Mouse (Mus musculus): ENCODE measurements at regions not wholly inside any gene's neighbourhood (a gene's known extent, or its start where the extent isn't known, plus 50 kb on each side); places are given as distances from the start of the nearest gene placed in this dataset.

- TF ChIP-seq CTCF (IDR thresholded peaks at IDR 0.05; ENCODE audit: low read depth), result no peak
- 77% methylated on average over 11 of the region's 11 CpGs for WGBS
- no peak overlapping the region for H3K4me3 ChIP-seq (ENCODE audit: low read length)
- no peak overlapping the region for H3K4me2 ChIP-seq (ENCODE audit: low read depth, low read length)
- no peaks in the 10 kb centered on the region for H3K4me1 ChIP-seq (ENCODE audit: insufficient read depth, low read length)
- H3K9me3 ChIP-seq (ENCODE audit: low read length), result no peaks in the 10 kb centered on the region
- H3K9ac ChIP-seq (replicated peaks; ENCODE audit: low read length), result no peak overlapping the region
- no peak for DNase-seq (ENCODE audit: low spot score)
- H3K27ac ChIP-seq, result no peak overlapping the region
- H3K27me3 ChIP-seq (ENCODE audit: insufficient read depth, low read length), result no peaks in the 10 kb centered on the region
- no peaks in the 10 kb centered on the region for H3K36me3 ChIP-seq (ENCODE audit: insufficient read depth, low read length)
- ATAC-seq, result no peak
These were observed 55.1 kb upstream of the Xpr1 start for GRCm38 (mm10) chr1:155472112-155472955.

GRCm38 (mm10) chr1:155472956-155473646 is 55.9 kb upstream of the Xpr1 start:
- WGBS, result 37% methylated on average over 5 of the region's 5 CpGs
- no peak for ATAC-seq

DNA sequence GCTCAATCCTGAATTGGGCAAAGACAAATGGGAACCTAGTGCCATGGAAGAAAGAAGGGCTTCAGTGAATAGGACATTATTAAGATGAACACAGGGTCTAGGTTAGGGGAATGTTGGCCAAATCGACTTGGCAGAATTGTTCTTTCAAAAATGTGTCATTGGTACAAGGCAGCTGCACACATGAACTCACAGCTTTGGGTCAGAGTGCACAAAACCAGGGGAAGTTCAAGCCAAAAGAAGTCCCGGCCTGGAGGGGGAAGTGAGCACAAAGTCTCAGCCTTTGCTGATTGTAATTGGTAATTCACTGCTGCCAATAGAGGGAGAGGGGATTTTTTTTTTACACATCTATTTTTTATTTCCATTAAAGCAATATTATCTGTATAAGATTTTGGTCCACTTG is 57.8 kb upstream of the Xpr1 start:
- H3K4me1 ChIP-seq (ENCODE audit: insufficient read depth, low read length), result no peaks in the 10 kb centered on the region
- no peak for TF ChIP-seq CTCF (IDR thresholded peaks at IDR 0.05; ENCODE audit: low read depth)
- H3K9me3 ChIP-seq (ENCODE audit: low read length), result no peaks in the 10 kb centered on the region
- no peaks in the 10 kb centered on the region for H3K36me3 ChIP-seq (ENCODE audit: insufficient read depth, low read length)
- no peak overlapping the region for H3K4me3 ChIP-seq (ENCODE audit: low read length)
- no peak overlapping the region for H3K4me2 ChIP-seq (ENCODE audit: low read depth, low read length)
- 43% methylated on average over 2 of the region's 2 CpGs for WGBS
- no peak overlapping the region for H3K9ac ChIP-seq (replicated peaks; ENCODE audit: low read length)
- H3K27ac ChIP-seq, result no peak overlapping the region
- H3K27me3 ChIP-seq (ENCODE audit: insufficient read depth, low read length), result no peaks in the 10 kb centered on the region
- DNase-seq (ENCODE audit: low spot score) (no peak), ATAC-seq (no peak)

More at GRCm38 (mm10) chr1:155472956-155473646, 55.9 kb upstream of the Xpr1 start:
- Histone ChIP-seq H3K9me3 (ENCODE audit: low read length) (no peaks in the 10 kb centered on the region), H3K36me3 (ENCODE audit: insufficient read depth, low read length) (no peaks in the 10 kb centered on the region), H3K9ac (replicated peaks; ENCODE audit: low read length) (no peak overlapping the region), H3K4me3 (ENCODE audit: low read length) (no peak overlapping the region), H3K27ac (no peak overlapping the region), H3K4me1 (ENCODE audit: insufficient read depth, low read length) (no peaks in the 10 kb centered on the region), H3K4me2 (ENCODE audit: low read depth, low read length) (no peak overlapping the region), H3K27me3 (ENCODE audit: insufficient read depth, low read length) (no peaks in the 10 kb centered on the region)
- TF ChIP-seq CTCF (IDR thresholded peaks at IDR 0.05; ENCODE audit: low read depth), result no peak
- DNase-seq (ENCODE audit: low spot score), result no peak

DNA sequence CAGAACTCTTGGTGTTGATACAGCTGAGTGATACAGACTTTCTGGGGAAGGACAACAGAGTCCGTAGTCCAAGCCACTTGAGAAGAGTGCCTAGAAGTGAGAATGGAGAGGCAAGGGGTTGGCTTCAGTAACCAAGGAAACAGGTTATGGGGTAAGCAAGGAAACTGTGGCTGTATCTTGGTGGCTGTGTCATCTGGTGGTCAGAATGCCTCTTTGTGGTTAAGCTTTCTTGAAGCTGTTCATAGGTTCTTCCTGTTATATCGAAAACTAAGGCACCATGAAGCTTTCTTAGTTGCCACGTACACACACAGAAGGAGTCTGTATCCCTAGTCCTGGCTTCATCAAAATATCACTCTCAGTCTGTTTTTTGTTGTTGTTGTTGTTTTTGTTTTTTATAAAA is 59.0 kb upstream of the Xpr1 start:
- no peaks in the 10 kb centered on the region for H3K27me3 ChIP-seq (ENCODE audit: insufficient read depth, low read length)
- DNase-seq (ENCODE audit: low spot score), result no peak
- no peaks in the 10 kb centered on the region for H3K9me3 ChIP-seq (ENCODE audit: low read length)
- no peak overlapping the region for H3K4me3 ChIP-seq (ENCODE audit: low read length)
- H3K9ac ChIP-seq (replicated peaks; ENCODE audit: low read length), result no peak overlapping the region
- no peak overlapping the region for H3K27ac ChIP-seq
- H3K4me1 ChIP-seq (ENCODE audit: insufficient read depth, low read length), result no peaks in the 10 kb centered on the region
- no peak overlapping the region for H3K4me2 ChIP-seq (ENCODE audit: low read depth, low read length)
- no peak for ATAC-seq
- WGBS, result 89% methylated on average over 3 of the region's 3 CpGs
- no peaks in the 10 kb centered on the region for H3K36me3 ChIP-seq (ENCODE audit: insufficient read depth, low read length)
- no peak for TF ChIP-seq CTCF (IDR thresholded peaks at IDR 0.05; ENCODE audit: low read depth)

DNA sequence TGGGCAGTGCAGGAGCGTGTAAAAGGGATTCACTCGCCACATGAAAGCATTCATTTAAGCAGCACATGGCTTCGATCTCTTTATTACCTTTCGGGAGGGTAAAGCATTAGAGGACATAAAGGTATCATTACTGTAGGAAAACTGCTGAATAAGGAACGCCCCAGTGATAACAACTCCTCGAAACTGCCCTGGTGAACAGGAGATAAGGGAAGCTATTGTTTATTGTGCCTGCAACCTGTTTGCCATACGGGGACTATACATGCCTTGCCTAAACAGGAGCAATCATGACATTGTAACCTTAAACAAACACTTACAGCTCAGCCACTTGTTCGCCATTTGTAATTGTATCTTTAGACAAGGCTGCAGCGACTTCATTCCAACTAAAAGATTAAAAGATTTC is 64.9 kb upstream of the Xpr1 start:
- ATAC-seq (no peak), DNase-seq (ENCODE audit: low spot score) (no peak)
- WGBS, result 37% methylated on average over 9 of the region's 9 CpGs
- no peaks in the 10 kb centered on the region for H3K9me3 ChIP-seq (ENCODE audit: low read length)
- H3K36me3 ChIP-seq (ENCODE audit: insufficient read depth, low read length), result no peaks in the 10 kb centered on the region
- H3K4me1 ChIP-seq (ENCODE audit: insufficient read depth, low read length), result no peaks in the 10 kb centered on the region
- H3K4me3 ChIP-seq (ENCODE audit: low read length), result no peak overlapping the region
- H3K4me2 ChIP-seq (ENCODE audit: low read depth, low read length), result 0 out of 2 replicates have a peak overlapping the region, but pooled peaks have one; percentile 10
- no peak overlapping the region for H3K27ac ChIP-seq
- no peaks in the 10 kb centered on the region for H3K27me3 ChIP-seq (ENCODE audit: insufficient read depth, low read length)
- no peak overlapping the region for H3K9ac ChIP-seq (replicated peaks; ENCODE audit: low read length)
- TF ChIP-seq CTCF (IDR thresholded peaks at IDR 0.05; ENCODE audit: low read depth), result no peak

DNA sequence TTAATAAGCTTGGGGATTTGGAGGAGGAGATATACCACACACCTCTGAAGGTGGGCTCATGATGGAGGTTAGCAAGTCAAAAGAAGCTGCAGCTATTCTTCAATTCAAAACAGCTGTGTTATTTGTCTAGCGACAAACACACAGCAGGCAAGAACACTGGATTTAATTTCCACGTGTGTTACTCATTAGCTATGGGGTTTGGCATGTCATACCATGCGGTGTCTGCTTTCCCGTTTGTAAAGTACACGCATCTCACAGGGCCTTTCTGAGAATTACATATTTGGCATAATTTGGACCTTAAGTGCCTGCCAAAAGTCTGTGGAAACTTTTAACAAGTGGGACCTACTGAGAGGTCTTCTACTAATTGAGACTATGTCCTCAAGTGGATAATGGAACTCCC is 65.5 kb upstream of the Xpr1 start:
- Histone ChIP-seq H3K4me1 (ENCODE audit: insufficient read depth, low read length) (no peaks in the 10 kb centered on the region), H3K27ac (no peak overlapping the region), H3K9ac (replicated peaks; ENCODE audit: low read length) (no peak overlapping the region), H3K9me3 (ENCODE audit: low read length) (no peaks in the 10 kb centered on the region), H3K4me3 (ENCODE audit: low read length) (no peak overlapping the region), H3K36me3 (ENCODE audit: insufficient read depth, low read length) (no peaks in the 10 kb centered on the region), H3K27me3 (ENCODE audit: insufficient read depth, low read length) (no peaks in the 10 kb centered on the region), H3K4me2 (ENCODE audit: low read depth, low read length) (no peak overlapping the region)
- ATAC-seq, result no peak
- no peak for DNase-seq (ENCODE audit: low spot score)
- 52% methylated on average over 5 of the region's 5 CpGs for WGBS
- TF ChIP-seq CTCF (IDR thresholded peaks at IDR 0.05; ENCODE audit: low read depth), result no peak

- H3K36me3 ChIP-seq (ENCODE audit: insufficient read depth, low read length), result no peaks in the 10 kb centered on the region
These were observed 66.5 kb upstream of the Xpr1 start for GRCm38 (mm10) chr1:155483693-155484092.

More at GRCm38 (mm10) chr1:155483693-155484092, 66.5 kb upstream of the Xpr1 start:
- ATAC-seq (no peak), DNase-seq (ENCODE audit: low spot score) (no peak)
- Histone ChIP-seq H3K27me3 (ENCODE audit: insufficient read depth, low read length) (no peaks in the 10 kb centered on the region), H3K27ac (no peak overlapping the region), H3K4me2 (ENCODE audit: low read depth, low read length) (no peak overlapping the region), H3K9me3 (ENCODE audit: low read length) (no peaks in the 10 kb centered on the region), H3K4me3 (ENCODE audit: low read length) (no peak overlapping the region), H3K4me1 (ENCODE audit: insufficient read depth, low read length) (no peaks in the 10 kb centered on the region), H3K9ac (replicated peaks; ENCODE audit: low read length) (no peak overlapping the region)
- TF ChIP-seq CTCF (IDR thresholded peaks at IDR 0.05; ENCODE audit: low read depth), result no peak
- WGBS, result 78% methylated on average over 7 of the region's 7 CpGs

All from hindbrain, postnatal 0 days (tissue).